Mouse (Mus musculus) bone marrow macrophage, adult 2 months (primary cell): ENCODE data around the gene Ednrb.

Experiments used
- CTCF ChIP-seq: IDR thresholded peaks from 2 replicates; pipeline ENCODE4 v1.5.1; 2012; ENCODE audit warnings: low read depth, mild to moderate bottlenecking, low read length, moderate library complexity
- POLR2A ChIP-seq: IDR thresholded peaks from 2 replicates; pipeline ENCODE4 v1.6.1; 2012; ENCODE audit warnings: mild to moderate bottlenecking, low read depth, low read length, borderline replicate concordance

DNA sequence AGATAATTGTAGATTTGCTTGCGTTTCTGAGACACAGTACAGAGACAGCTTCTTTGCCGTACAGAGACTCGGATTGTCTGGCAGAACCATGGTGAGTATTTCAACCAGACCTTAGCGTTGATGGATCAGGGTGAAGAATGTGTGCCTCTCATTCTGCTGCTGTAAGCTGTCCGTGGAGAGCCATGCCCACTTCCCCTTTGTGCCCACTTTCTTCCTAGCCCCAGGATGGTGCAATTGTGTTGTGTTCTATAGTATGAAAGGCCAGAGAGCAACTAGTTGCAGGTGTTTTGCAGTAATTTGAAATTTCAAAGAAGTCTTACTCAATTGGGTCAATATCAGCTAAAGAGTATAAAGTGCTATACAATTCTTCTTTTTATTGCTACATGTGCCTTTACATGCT is 50.8 kb downstream of the Ednrb start:
- TF ChIP-seq POLR2A: no peak
- no peak for TF ChIP-seq CTCF
